In the genomic region with DNA sequence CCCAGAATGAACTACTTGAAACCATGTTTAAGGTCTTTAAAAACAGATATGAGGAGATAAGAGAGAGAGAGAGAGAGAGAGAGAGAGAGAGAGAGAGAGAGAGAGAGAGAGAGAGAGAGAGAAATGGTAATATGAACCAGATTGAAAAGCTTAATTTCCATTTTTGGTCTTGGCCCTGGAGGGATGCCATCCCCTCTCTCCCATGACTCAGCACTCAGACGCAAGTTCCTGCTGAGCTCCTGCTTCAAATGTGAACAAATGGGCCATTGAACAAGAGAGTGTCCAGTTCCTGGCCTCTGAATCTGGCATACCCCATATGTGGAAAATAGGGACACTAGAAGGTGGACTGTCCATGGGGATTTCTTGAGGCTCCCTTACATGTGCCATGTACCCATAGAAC, we compare ENCODE assay signal across 27 mouse cellular contexts.
DNase-seq lines count a peak whose midpoint lies in the region; ATAC-seq and TF ChIP-seq lines count a peak whose summit lies in the region.
"Had no signal": no experiment of that assay in that cellular context is flagged by ENCODE, and none has a peak within 500 bp of the region (broad histone marks: within the 10 kb centered on the region; RNA-seq: fewer than 3 reads in every experiment).

No protein-coding gene starts in this region.

- 38% methylated on average over 1 of the region's 1 CpGs for WGBS in liver, adult 2 months
- WGBS in liver, embryonic 12.5 days (ENCODE audit: insufficient replicate concordance) = 13% methylated on average over 1 of the region's 1 CpGs

- H3K9ac ChIP-seq in liver, adult 2 months (ENCODE audit: low read depth, low read length) = no peak overlapping the region
- no peak overlapping the region for H3K9ac ChIP-seq in liver, embryonic 12.5 days
- H3K9ac ChIP-seq: heart, embryonic 13.5 days; hindbrain, embryonic 14.5 days; limb, embryonic 12.5 days; liver, postnatal 0 days; midbrain, embryonic 13.5 days had no signal

- TF ChIP-seq CTCF in liver, adult 2 months (IDR thresholded peaks at IDR 0.05; ENCODE audit: low read depth, low read length) = no peak

- intact Hi-C loops in left cerebral cortex, postnatal 36 days (cut with DNase I) = no loop called here

- no peaks in the 10 kb centered on the region for H3K9me3 ChIP-seq in liver, embryonic 12.5 days (replicated peaks)
- H3K9me3 ChIP-seq: heart, embryonic 13.5 days; limb, embryonic 12.5 days; midbrain, embryonic 13.5 days had no signal

- no peak overlapping the region for H3K4me2 ChIP-seq in liver, embryonic 12.5 days
- H3K4me2 ChIP-seq: heart, embryonic 13.5 days; hindbrain, embryonic 14.5 days; limb, embryonic 12.5 days; liver, embryonic 11.5 days; midbrain, embryonic 13.5 days had no signal

- no peak for ATAC-seq in liver, embryonic 12.5 days
- ATAC-seq in erythroid progenitor cell, adult 5-6 weeks (replicated peaks; ENCODE audit: low FRiP score, poor library complexity, severe bottlenecking) = no peak
- ATAC-seq: CD4-positive, CD25-positive, alpha-beta regulatory T cell, adult 4 months; forebrain, embryonic 16.5 days; intestine, postnatal 0 days; liver, postnatal 0 days; midbrain, embryonic 13.5 days had no signal

- no peak overlapping the region for H3K27ac ChIP-seq in liver, adult 2 months (replicated peaks; ENCODE audit: insufficient read depth, low read depth, low read length)
- H3K27ac ChIP-seq in liver, embryonic 12.5 days = no peak overlapping the region
- H3K27ac ChIP-seq: heart, embryonic 13.5 days; hindbrain, embryonic 14.5 days; limb, embryonic 12.5 days; macrophage; midbrain, embryonic 13.5 days; stomach, postnatal 0 days had no signal

- TF ChIP-seq POLR2A in liver, adult 2 months (IDR thresholded peaks at IDR 0.05; ENCODE audit: extremely low read depth, insufficient read depth, low read length) = no peak

- H3K79me2 ChIP-seq in liver, adult 2 months (ENCODE audit: control insufficient read depth, insufficient read depth, low read length) = no peaks in the 10 kb centered on the region

- H3K36me3 ChIP-seq in liver, adult 2 months (ENCODE audit: control insufficient read depth, insufficient read depth, low read length) = no peaks in the 10 kb centered on the region
- H3K36me3 ChIP-seq in liver, embryonic 12.5 days = no peaks in the 10 kb centered on the region
- H3K36me3 ChIP-seq: heart, embryonic 13.5 days; limb, embryonic 12.5 days; midbrain, embryonic 13.5 days had no signal

- H3K27me3 ChIP-seq in liver, adult 2 months (ENCODE audit: control insufficient read depth, insufficient read depth, low read length) = no peaks in the 10 kb centered on the region
- no peaks in the 10 kb centered on the region for H3K27me3 ChIP-seq in liver, embryonic 12.5 days (replicated peaks)
- H3K27me3 ChIP-seq: heart, embryonic 13.5 days; limb, embryonic 12.5 days; midbrain, embryonic 13.5 days had no signal

- DNase-seq in adrenal gland, postnatal 14 days = peak; percentile 8
- DNase-seq in adrenal gland, postnatal 4 days (ENCODE audit: low spot score in 2 of 2) = no peak
- DNase-seq in liver, adult 2 months (ENCODE audit: extremely low read depth, low read depth, low spot score) = peak; percentile 6
- DNase-seq in brain, adult 2 months (ENCODE audit: low read depth, low spot score) = peak; percentile 0
- no peak for DNase-seq in left cerebral cortex, postnatal 36 days (ENCODE audit: low spot score in 2 of 2)
- DNase-seq: cerebellum, adult 2 months; cerebellum, postnatal 36 days; heart, postnatal 10 days; kidney, adult 9 months; kidney, postnatal 10 days; layer of hippocampus, postnatal 36 days; liver, postnatal 0 days; lung, postnatal 10 days; thymus, adult 18-20 months; thymus, postnatal 25 days had no signal

- H3K4me3 ChIP-seq in liver, adult 2 months (ENCODE audit: insufficient read depth, low read depth, low read length) = no peak overlapping the region
- H3K4me3 ChIP-seq in liver, embryonic 12.5 days = no peak overlapping the region
- H3K4me3 ChIP-seq: heart, embryonic 13.5 days; limb, embryonic 12.5 days; midbrain, embryonic 13.5 days had no signal

- peaks cover 2% of the 10 kb centered on the region; the same call in 1 of the 2 replicates for H3K4me1 ChIP-seq in liver, adult 2 months (ENCODE audit: control insufficient read depth, insufficient read depth, low read length)
- H3K4me1 ChIP-seq in liver, embryonic 12.5 days = no peaks in the 10 kb centered on the region
- H3K4me1 ChIP-seq: heart, embryonic 13.5 days; limb, embryonic 12.5 days; midbrain, embryonic 13.5 days had no signal

Comparison
In these comparisons a context has a peak if more than half of its experiments do, and no peak if none do; other contexts are left out.
1. DNase-seq: peak in adrenal gland, postnatal 14 days (single experiment), liver, adult 2 months (single experiment) and brain, adult 2 months (single experiment); none in adrenal gland, postnatal 4 days (0 of 2) and left cerebral cortex, postnatal 36 days (0 of 2).